Mouse (Mus musculus) liver, embryonic 15.5 days (tissue): ENCODE data around the gene P2rx3. TPM values are rescaled to one million over a fixed set of nuclear protein-coding genes. Genes with fewer than 3 reads are reported as not detected.

Experiments
- ATAC-seq: fragments of 200-750 bp; cut with Nextera tagmentation; 2 replicates; pipeline ENCODE4 v1.8.0; 2017; ENCODE audit warnings: moderate number of reproducible peaks, mild to moderate bottlenecking, moderate library complexity; ENCODE audit not compliant: insufficient read depth
- H3K27ac ChIP-seq: fragments of 300-500 bp; sonication (generic); replicated peaks from 2 replicates; pipeline ENCODE4 v1.5.1; 2015; ENCODE audit warnings: mild to moderate bottlenecking, inconsistent platforms
- H3K27me3 ChIP-seq: fragments of 300-500 bp; sonication (generic); 2 replicates; pipeline ENCODE4 v1.6.1; 2015; ENCODE audit warnings: mild to moderate bottlenecking, inconsistent platforms
- H3K36me3 ChIP-seq: fragments of 300-500 bp; sonication (generic); replicated peaks from 2 replicates; pipeline ENCODE4 v1.6.1; 2015; ENCODE audit warnings: moderate library complexity, mild to moderate bottlenecking, inconsistent platforms
- H3K4me1 ChIP-seq: fragments of 300-500 bp; sonication (generic); replicated peaks from 2 replicates; pipeline ENCODE4 v1.6.1; 2015; ENCODE audit warnings: inconsistent platforms
- H3K4me2 ChIP-seq: fragments of 300-500 bp; sonication (generic); 2 replicates; pipeline ENCODE4 v1.6.1; 2015; ENCODE audit warnings: moderate library complexity, mild to moderate bottlenecking, inconsistent platforms
- H3K4me3 ChIP-seq: fragments of 300-500 bp; sonication (generic); replicated peaks from 2 replicates; pipeline ENCODE4 v1.5.1; 2015; ENCODE audit warnings: mild to moderate bottlenecking, inconsistent platforms
- H3K9ac ChIP-seq: fragments of 300-500 bp; sonication (generic); 2 replicates; pipeline ENCODE4 v1.6.1; 2015; ENCODE audit warnings: moderate library complexity, mild to moderate bottlenecking, inconsistent platforms
- H3K9me3 ChIP-seq: fragments of 300-500 bp; sonication (generic); replicated peaks from 2 replicates; pipeline ENCODE4 v1.6.1; 2016; ENCODE audit warnings: inconsistent platforms
- WGBS: fragments of 180-500 bp; shearing (Covaris S2); methylation state at CpG from one replicate; pipeline ENCODE4 v1.1.7; 2015; ENCODE audit warnings: mixed read lengths; ENCODE audit not compliant: insufficient replicate concordance; 5-methylcytosine and 5-hydroxymethylcytosine counted together
- polyA plus RNA-seq: library from polyadenylated mRNA; unstranded; fragments of >200 nt; fragmentation: Nextera tagmentation; extraction: Ambion mirVana; gene quantifications from 2 replicates; pipeline ENCODE4 v1.2.1, GENCODE M21; 2015

The P2rx3 gene
- polyA plus RNA-seq, 1 experiment from 2014 or later = 0.25 TPM

- Histone ChIP-seq H3K4me1 (peaks cover 18% of the 10 kb centered on the region), H3K36me3 (peaks cover 100% of the 10 kb centered on the region), H3K4me2 (no peak overlapping the region), H3K27me3 (no peaks in the 10 kb centered on the region), H3K9ac (no peak overlapping the region), H3K4me3 (no peak overlapping the region), H3K9me3 (no peaks in the 10 kb centered on the region), H3K27ac (no peak overlapping the region)
- 97% methylated on average over 1 of the region's 1 CpGs for WGBS
- ATAC-seq = no peak
Observed at GRCm38 (mm10) chr2:84952251-84952650, 85.0 kb downstream of the P2rx3 start.

- H3K9ac ChIP-seq = no peak overlapping the region
- H3K27ac ChIP-seq = no peak overlapping the region
- no peak overlapping the region for H3K4me2 ChIP-seq
- no peak overlapping the region for H3K4me3 ChIP-seq
- peaks cover 26% of the 10 kb centered on the region for H3K4me1 ChIP-seq
- 90% methylated on average over 8 of the region's 8 CpGs for WGBS
- H3K36me3 ChIP-seq = peaks cover 100% of the 10 kb centered on the region
- no peaks in the 10 kb centered on the region for H3K27me3 ChIP-seq
- ATAC-seq = no peak
- H3K9me3 ChIP-seq = no peaks in the 10 kb centered on the region
Observed at GRCm38 (mm10) chr2:84951027-84951426, 86.2 kb downstream of the P2rx3 start.

GRCm38 (mm10) chr2:84948721-84949120, 88.5 kb downstream of the P2rx3 start:
- Histone ChIP-seq H3K9ac (no peak overlapping the region), H3K4me3 (no peak overlapping the region), H3K4me2 (no peak overlapping the region), H3K27me3 (no peaks in the 10 kb centered on the region), H3K27ac (no peak overlapping the region), H3K36me3 (peaks cover 100% of the 10 kb centered on the region), H3K9me3 (no peaks in the 10 kb centered on the region), H3K4me1 (peaks cover 45% of the 10 kb centered on the region)
- no peak for ATAC-seq
- 88% methylated on average over 2 of the region's 2 CpGs for WGBS

Other genes starting within 250 kb of the P2rx3 start
- gene Ube2l6, start 238.6 kb downstream of the P2rx3 start, polyA plus RNA-seq = 533 and 556 TPM in 2 replicates
- gene Smtnl1, start 214.8 kb downstream of the P2rx3 start, polyA plus RNA-seq = 0.40 and 0.56 TPM in 2 replicates
- gene Timm10, start 210.5 kb downstream of the P2rx3 start, polyA plus RNA-seq = 33.3 and 37.0 TPM in 2 replicates
- gene Slc43a1, start 198.6 kb downstream of the P2rx3 start, polyA plus RNA-seq = 190 and 203 TPM in 2 replicates
- gene Rtn4rl2, start 150.8 kb downstream of the P2rx3 start, polyA plus RNA-seq = 0.09 TPM in 2 replicates
- 113 and 114 TPM in 2 replicates for gene Slc43a3, start 100.9 kb downstream of the P2rx3 start, polyA plus RNA-seq
- gene Prg2, start 57.0 kb downstream of the P2rx3 start, polyA plus RNA-seq = 26.7 and 68.4 TPM in 2 replicates
- 1.8 and 6.4 TPM in 2 replicates for gene Prg3, start 49.2 kb downstream of the P2rx3 start, polyA plus RNA-seq
- gene Ssrp1, start 228 bp downstream of the P2rx3 start, polyA plus RNA-seq = 145 and 148 TPM in 2 replicates
- gene Tnks1bp1, start 10.6 kb upstream of the P2rx3 start, polyA plus RNA-seq = 4.8 and 5.1 TPM in 2 replicates
- gene Aplnr, start 98.8 kb upstream of the P2rx3 start, polyA plus RNA-seq = 1.6 and 1.8 TPM in 2 replicates
- 0.07 TPM in 2 replicates for gene Lrrc55, start 159.7 kb upstream of the P2rx3 start, polyA plus RNA-seq